Mouse (Mus musculus) heart, embryonic 12.5 days (tissue): ENCODE results near the gene Gm40193. TPM values are rescaled to one million over a fixed set of nuclear protein-coding genes. Genes with fewer than 3 reads are reported as not detected.

ENCODE experiments used
- polyA plus RNA-seq: library from polyadenylated mRNA; unstranded; fragments of >200 nt; fragmentation: Nextera tagmentation; extraction: Ambion mirVana; gene quantifications from 2 replicates; pipeline ENCODE4 v1.2.1, GENCODE M21; 2016

Gene Gm40193
- polyA plus RNA-seq, 1 experiment from 2014 or later = not detected

Other genes starting within 250 kb of the Gm40193 start
- not detected in 2 replicates for gene Alox12e, start 210.3 kb downstream of the Gm40193 start, polyA plus RNA-seq
- 0.06 TPM in 1 of 2 replicates, not detected in the other for gene Alox15, start 180.9 kb downstream of the Gm40193 start, polyA plus RNA-seq
- gene Pelp1, start 122.9 kb downstream of the Gm40193 start, polyA plus RNA-seq = 28.4 and 29.3 TPM in 2 replicates
- 13.5 TPM in 2 replicates for gene Arrb2, start 100.3 kb downstream of the Gm40193 start, polyA plus RNA-seq
- gene Med11, start 81.0 kb downstream of the Gm40193 start, polyA plus RNA-seq = 22.6 and 24.0 TPM in 2 replicates
- gene Zmynd15, start 73.5 kb downstream of the Gm40193 start, polyA plus RNA-seq = 1.9 and 2.9 TPM in 2 replicates
- 6.1 and 8.6 TPM in 2 replicates for gene Cxcl16, start 73.0 kb downstream of the Gm40193 start, polyA plus RNA-seq
- gene Tm4sf5, start 27.7 kb downstream of the Gm40193 start, polyA plus RNA-seq = 9.7 and 11.3 TPM in 2 replicates
- gene Vmo1, start 18.3 kb downstream of the Gm40193 start, polyA plus RNA-seq = 0.30 and 0.54 TPM in 2 replicates
- 0.23 and 0.65 TPM in 2 replicates for gene Gltpd2, start 13.7 kb downstream of the Gm40193 start, polyA plus RNA-seq
- 575 and 577 TPM in 2 replicates for gene Psmb6, start 7.6 kb downstream of the Gm40193 start, polyA plus RNA-seq
- gene Pld2, start 7.1 kb upstream of the Gm40193 start, polyA plus RNA-seq = 12.6 TPM in 2 replicates
- gene Mink1, start 29.9 kb upstream of the Gm40193 start, polyA plus RNA-seq = 13.7 and 14.8 TPM in 2 replicates
- not detected in 2 replicates for gene 4930544D05Rik, start 82.9 kb upstream of the Gm40193 start, polyA plus RNA-seq
- gene Chrne, start 86.3 kb upstream of the Gm40193 start, polyA plus RNA-seq = 0.37 TPM in 1 of 2 replicates, not detected in the other
- gene Gp1ba, start 106.2 kb upstream of the Gm40193 start, polyA plus RNA-seq = 1.4 and 2.2 TPM in 2 replicates
- 67.4 and 70.1 TPM in 2 replicates for gene Rnf167, start 114.3 kb upstream of the Gm40193 start, polyA plus RNA-seq
- 227 and 229 TPM in 2 replicates for gene Slc25a11, start 114.5 kb upstream of the Gm40193 start, polyA plus RNA-seq
- gene Pfn1, start 121.7 kb upstream of the Gm40193 start, polyA plus RNA-seq = 1,661 and 1,678 TPM in 2 replicates
- 238 and 239 TPM in 2 replicates for gene Eno3, start 124.3 kb upstream of the Gm40193 start, polyA plus RNA-seq
- gene Spag7, start 136.5 kb upstream of the Gm40193 start, polyA plus RNA-seq = 164 and 170 TPM in 2 replicates
- 10.9 and 16.5 TPM in 2 replicates for gene Camta2, start 155.2 kb upstream of the Gm40193 start, polyA plus RNA-seq
- 1.7 and 1.8 TPM in 2 replicates for gene Inca1, start 167.2 kb upstream of the Gm40193 start, polyA plus RNA-seq
- 3.9 and 4.5 TPM in 2 replicates for gene Kif1c, start 167.6 kb upstream of the Gm40193 start, polyA plus RNA-seq
- 7.3 and 8.3 TPM in 2 replicates for gene Zfp3, start 231.3 kb upstream of the Gm40193 start, polyA plus RNA-seq